ENCODE assay signal across 30 mouse cellular contexts in the genomic region with DNA sequence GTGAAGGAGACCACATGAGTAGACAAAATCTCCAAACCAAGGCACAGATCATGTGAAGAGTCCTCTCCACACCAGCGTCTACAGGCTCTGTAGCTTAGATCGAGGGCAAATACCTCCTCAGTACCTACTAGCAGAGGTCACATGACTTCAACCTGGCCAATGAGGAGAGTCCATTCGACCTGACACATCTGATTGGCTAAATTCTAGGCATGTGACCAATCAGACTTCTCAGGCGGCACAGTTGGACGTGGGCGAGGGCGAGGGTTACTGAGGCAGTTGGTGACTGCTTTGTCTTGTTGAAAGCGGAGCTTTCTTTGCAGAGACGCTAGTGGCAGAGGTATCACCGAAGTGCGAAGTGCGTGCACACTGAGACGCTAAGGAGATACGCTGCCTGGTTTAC. TPM values are rescaled to one million over a fixed set of nuclear protein-coding genes. Genes with fewer than 3 reads are reported as not detected.
DNase-seq lines count a peak whose midpoint lies in the region; ATAC-seq and TF ChIP-seq lines count a peak whose summit lies in the region.
"Had no signal": no experiment of that assay in that cellular context is flagged by ENCODE, and none has a peak within 500 bp of the region (broad histone marks: within the 10 kb centered on the region; RNA-seq: fewer than 3 reads in every experiment).

No protein-coding gene starts in this region.

- no peak for TF ChIP-seq RAD21 in MEL (IDR thresholded peaks at IDR 0.05; ENCODE audit: low read depth, low read length)

- TF ChIP-seq POLR2A in testis, adult 2 months (IDR thresholded peaks at IDR 0.05; ENCODE audit: control insufficient read depth, low read depth, low read length) = peak; percentile 99
- TF ChIP-seq POLR2A in MEL (IDR thresholded peaks at IDR 0.05; ENCODE audit: control insufficient read depth in 1 of 2, insufficient read depth in 1 of 2, low read depth in 1 of 2, low read length in 2 of 2, poor library complexity in 1 of 2) = no peak

- TF ChIP-seq CTCF in testis, adult 2 months (IDR thresholded peaks at IDR 0.05; ENCODE audit: control insufficient read depth, insufficient read depth, insufficient replicate concordance, low read depth, low read length) = no peak
- TF ChIP-seq CTCF in MEL (IDR thresholded peaks at IDR 0.05 in 2 of 3, conservative IDR thresholded peaks at IDR 0.05 in 1 of 3; ENCODE audit: control insufficient read depth in 1 of 3, insufficient read depth in 1 of 3, low read depth in 2 of 3, low read length in 3 of 3, poor library complexity in 1 of 3, severe bottlenecking in 1 of 3) = no peak

- no peaks in the 10 kb centered on the region for H3K79me2 ChIP-seq in MEL (ENCODE audit: control insufficient read depth, insufficient read depth, low read length, poor library complexity)

- H3K4me1 ChIP-seq in testis, adult 2 months (ENCODE audit: control insufficient read depth, insufficient read depth, low read length) = peaks cover 6% of the 10 kb centered on the region; the same call in 1 of the 2 replicates
- H3K4me1 ChIP-seq in MEL (ENCODE audit: control insufficient read depth in 1 of 2, insufficient read depth in 2 of 2, low read length in 2 of 2) = peaks cover 2 to 17% of the 10 kb centered on the region in 2 experiments
- H3K4me1 ChIP-seq: embryonic facial prominence, embryonic 12.5 days; embryonic facial prominence, embryonic 15.5 days; intestine, embryonic 15.5 days had no signal

- H3K36me3 ChIP-seq in testis, adult 2 months (ENCODE audit: control insufficient read depth, insufficient read depth, low read length) = 0 out of 2 replicates have a peak, but pooled peaks cover 2% of the 10 kb centered on the region
- H3K36me3 ChIP-seq in MEL (ENCODE audit: control insufficient read depth in 1 of 2, insufficient read depth in 2 of 2, low read length in 2 of 2) = peaks cover 0 to 5% of the 10 kb centered on the region in 2 experiments; a peak in 2 of 4 replicates
- H3K36me3 ChIP-seq: embryonic facial prominence, embryonic 12.5 days; embryonic facial prominence, embryonic 15.5 days; G1E; hindbrain, embryonic 10.5 days; hindbrain, embryonic 13.5 days; intestine, embryonic 15.5 days had no signal

- peak overlapping the region; percentile 93 for H3K4me3 ChIP-seq in testis, adult 2 months (ENCODE audit: control insufficient read depth, low read depth, low read length)
- no peak overlapping the region for H3K4me3 ChIP-seq in MEL (ENCODE audit: control insufficient read depth in 1 of 2, insufficient read depth in 1 of 2, low read depth in 2 of 2, low read length in 2 of 2)
- H3K4me3 ChIP-seq: embryonic facial prominence, embryonic 12.5 days; embryonic facial prominence, embryonic 15.5 days; hindbrain, embryonic 10.5 days; hindbrain, embryonic 13.5 days; intestine, embryonic 15.5 days had no signal

- no peak overlapping the region for H3K9ac ChIP-seq in MEL (ENCODE audit: control insufficient read depth, low read depth, low read length, poor library complexity, severe bottlenecking)
- H3K9ac ChIP-seq: embryonic facial prominence, embryonic 12.5 days; embryonic facial prominence, embryonic 15.5 days; forebrain, postnatal 0 days; hindbrain, embryonic 13.5 days; intestine, embryonic 15.5 days had no signal

- H3K9me3 ChIP-seq in MEL (replicated peaks; ENCODE audit: insufficient read depth, low read length) = no peaks in the 10 kb centered on the region
- H3K9me3 ChIP-seq: embryonic facial prominence, embryonic 12.5 days; embryonic facial prominence, embryonic 15.5 days; G1E; hindbrain, embryonic 10.5 days; hindbrain, embryonic 13.5 days; intestine, embryonic 15.5 days had no signal

- DNase-seq in frontal cortex, postnatal 14 days (ENCODE audit: low spot score in 2 of 2) = no peak
- no peak for DNase-seq in testis, postnatal 10 days (ENCODE audit: low spot score)
- no peak for DNase-seq in MEL (ENCODE audit: low read depth, low spot score)
- DNase-seq in testis, postnatal 14 days (ENCODE audit: low spot score) = peak; percentile 88
- DNase-seq in ovary, postnatal 36 days (ENCODE audit: low spot score) = no peak
- DNase-seq in embryo, embryonic 9.5 days (ENCODE audit: extremely low spot score) = no peak
- DNase-seq: adrenal gland, postnatal 10 days; adrenal gland, postnatal 36 days; cerebellum, adult 18-20 months; cerebellum, adult 9-10 months; cerebellum, postnatal 14 days; forebrain, postnatal 0 days; gastrocnemius, postnatal 14 days; heart, adult 18-20 months; heart, postnatal 36 days; kidney, adult 11 months had no signal

- no peaks in the 10 kb centered on the region for H3K27me3 ChIP-seq in testis, adult 2 months (ENCODE audit: control insufficient read depth, insufficient read depth, low read length)
- no peaks in the 10 kb centered on the region for H3K27me3 ChIP-seq in MEL (ENCODE audit: control insufficient read depth in 1 of 2, insufficient read depth in 2 of 2, low read length in 2 of 2)
- H3K27me3 ChIP-seq: embryonic facial prominence, embryonic 12.5 days; embryonic facial prominence, embryonic 15.5 days; hindbrain, embryonic 13.5 days; intestine, embryonic 15.5 days had no signal

- H3K27ac ChIP-seq in testis, adult 2 months (ENCODE audit: control insufficient read depth, insufficient read depth, low read depth, low read length) = peak overlapping the region; percentile 98
- no peak overlapping the region for H3K27ac ChIP-seq in MEL (ENCODE audit: control insufficient read depth, low read depth, low read length)
- H3K27ac ChIP-seq: embryonic facial prominence, embryonic 12.5 days; embryonic facial prominence, embryonic 15.5 days; hindbrain, embryonic 10.5 days; hindbrain, embryonic 13.5 days; intestine, embryonic 15.5 days had no signal

- ATAC-seq in frontal cortex, adult (ENCODE audit: low TSS enrichment) = peak; percentile 47
- ATAC-seq: forebrain, embryonic 14.5 days; forebrain, postnatal 0 days; hindbrain, embryonic 16.5 days; intestine, embryonic 15.5 days had no signal

- TF ChIP-seq EP300 in MEL (IDR thresholded peaks at IDR 0.05; ENCODE audit: low read depth in 1 of 2, low read length in 2 of 2) = no peak

TF ChIP-seq in MEL, 35 proteins besides CTCF, POLR2A, EP300 and RAD21:
- TF ChIP-seq USF1 (IDR thresholded peaks at IDR 0.05; ENCODE audit: low read depth, low read length) = peak; percentile 51
- no peak for TF ChIP-seq TCF12 (IDR thresholded peaks at IDR 0.05; ENCODE audit: low read depth, low read length)

RNA-seq across cellular contexts. Expression of gene Gm30302, which starts 36.6 kb away (rescaled TPM):
- 19.3 and 19.7 TPM in 2 replicates for polyA plus RNA-seq in testis, adult 2 months (2012; rRNA removed)
- total RNA-seq in MEL (2012; rRNA removed) = not detected in 2 replicates
- under 1 TPM in 1 of 2 experiments, not detected in 1; 0.19 TPM for polyA plus RNA-seq in MEL (2012; ENCODE audit: insufficient read depth in 1 of 2, insufficient read length in 2 of 2, low read depth in 1 of 2, low replicate concordance in 2 of 2, missing spikeins in 1 of 2)
- total RNA-seq: adrenal gland, adult 18-20 months; adrenal gland, postnatal 36 days; forebrain, postnatal 0 days; gastrocnemius, adult 18-20 months; gastrocnemius, postnatal 14 days; gastrocnemius, postnatal 4 days had no signal
- polyA plus RNA-seq: embryonic facial prominence, embryonic 12.5 days; embryonic facial prominence, embryonic 15.5 days; forebrain, embryonic 11.5 days; forebrain, embryonic 14.5 days; forebrain, postnatal 0 days; G1E; hindbrain, embryonic 10.5 days; hindbrain, embryonic 13.5 days; hindbrain, embryonic 16.5 days; intestine, embryonic 15.5 days had no signal

Comparison
In these comparisons a context has a peak if more than half of its experiments do, and no peak if none do; other contexts are left out.
1. RNA of gene Gm30302, which starts 36.6 kb away (polyA plus RNA-seq): 19.3 to 19.7 TPM in testis, adult 2 months; 0.19 TPM in MEL; every median in the first group is over 10 times any median in the second.